8 mouse cellular contexts compared by ENCODE assay signal in the genomic region with DNA sequence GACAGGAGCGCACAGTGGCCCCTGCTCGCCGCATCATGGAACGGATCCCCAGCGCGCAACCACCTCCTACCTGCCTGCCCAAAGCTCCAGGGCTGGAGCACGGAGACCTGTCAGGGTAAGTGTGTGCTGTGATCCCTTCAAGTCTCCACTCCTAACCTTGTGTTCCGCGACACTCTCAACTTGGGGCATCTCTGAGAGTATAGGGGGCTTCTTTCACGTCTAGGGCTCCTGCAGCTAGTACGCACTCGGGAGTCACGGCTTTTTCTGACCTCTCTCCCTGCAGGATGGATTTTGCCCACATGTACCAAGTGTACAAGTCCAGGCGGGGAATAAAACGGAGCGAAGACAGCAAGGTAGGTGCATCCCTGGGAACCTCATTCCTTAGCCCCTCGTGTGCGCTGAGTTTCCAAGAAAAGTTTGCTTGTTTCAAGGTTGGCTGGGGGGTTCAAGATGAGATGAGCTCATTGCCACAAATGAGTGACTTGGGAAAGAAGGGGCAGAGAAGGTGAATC. TPM values are rescaled to one million over a fixed set of nuclear protein-coding genes. Genes with fewer than 3 reads are reported as not detected.
DNase-seq lines count a peak whose midpoint lies in the region; ATAC-seq and TF ChIP-seq lines count a peak whose summit lies in the region.

No protein-coding gene starts in this region.

- H3K27ac ChIP-seq in heart, embryonic 13.5 days (replicated peaks), result peak overlapping the region; percentile 100
- H3K27ac ChIP-seq in MEL (ENCODE audit: control insufficient read depth, low read depth, low read length), result peak overlapping the region; percentile 67
- H3K27ac ChIP-seq in heart, embryonic 16.5 days (ENCODE audit: low read length), result peak overlapping the region; percentile 100
- H3K27ac ChIP-seq in macrophage, result peak overlapping the region; percentile 71

- intact Hi-C loops in gastrocnemius, postnatal 36 days (cut with DNase I), result loop anchor here (1.0 kb wide), 2 partner anchors 129 to 236 kb away; no protein-coding TSS in a partner anchor

- H3K9ac ChIP-seq in heart, embryonic 13.5 days, result peak overlapping the region; percentile 95
- peak overlapping the region; percentile 79 for H3K9ac ChIP-seq in MEL (ENCODE audit: control insufficient read depth, low read depth, low read length, poor library complexity, severe bottlenecking)
- H3K9ac ChIP-seq in heart, embryonic 16.5 days (ENCODE audit: low read length), result peak overlapping the region; percentile 94

- H3K4me1 ChIP-seq in heart, embryonic 13.5 days, result peaks cover 52% of the 10 kb centered on the region
- H3K4me1 ChIP-seq in MEL (ENCODE audit: control insufficient read depth in 1 of 2, insufficient read depth in 2 of 2, low read length in 2 of 2), result peaks cover 19 to 34% of the 10 kb centered on the region in 2 experiments
- peaks cover 32% of the 10 kb centered on the region for H3K4me1 ChIP-seq in heart, embryonic 16.5 days (ENCODE audit: control insufficient read depth, insufficient read depth, low read length)

- ATAC-seq in heart, embryonic 13.5 days (ENCODE audit: extremely low read depth, insufficient number of reproducible peaks, low FRiP score, low TSS enrichment), result no peak
- 0 out of 2 replicates have a peak, but pooled peaks have one; percentile 1 for ATAC-seq in heart, embryonic 16.5 days (replicated peaks; ENCODE audit: extremely low read depth, insufficient read depth, low FRiP score)

- under 1% methylated on average over 18 of the region's 18 CpGs for WGBS in heart, embryonic 13.5 days
- WGBS in heart, embryonic 16.5 days, result under 1% methylated on average over 18 of the region's 18 CpGs
- WGBS in macrophage (ENCODE audit: missing documents), result 1% methylated on average over 18 of the region's 18 CpGs

- TF ChIP-seq CTCF in MEL (IDR thresholded peaks at IDR 0.05 in 2 of 3, conservative IDR thresholded peaks at IDR 0.05 in 1 of 3; ENCODE audit: control insufficient read depth in 1 of 3, insufficient read depth in 1 of 3, low read depth in 2 of 3, low read length in 3 of 3, poor library complexity in 1 of 3, severe bottlenecking in 1 of 3), result no peak

- H3K4me3 ChIP-seq in heart, embryonic 13.5 days, result peak overlapping the region; percentile 76
- H3K4me3 ChIP-seq in MEL (ENCODE audit: control insufficient read depth in 1 of 2, insufficient read depth in 1 of 2, low read depth in 2 of 2, low read length in 2 of 2), result peak overlapping the region; percentile 80 to 83
- H3K4me3 ChIP-seq in heart, embryonic 16.5 days (ENCODE audit: low read length), result peak overlapping the region; percentile 93
- H3K4me3 ChIP-seq in macrophage (ENCODE audit: inconsistent target), result peak overlapping the region; percentile 86

- no peaks in the 10 kb centered on the region for H3K9me3 ChIP-seq in heart, embryonic 13.5 days
- H3K9me3 ChIP-seq in MEL (replicated peaks; ENCODE audit: insufficient read depth, low read length), result no peaks in the 10 kb centered on the region
- no peaks in the 10 kb centered on the region for H3K9me3 ChIP-seq in heart, embryonic 16.5 days (replicated peaks; ENCODE audit: control insufficient read depth, low read length)

- H3K79me2 ChIP-seq in MEL (ENCODE audit: control insufficient read depth, insufficient read depth, low read length, poor library complexity) (peaks cover 21% of the 10 kb centered on the region), macrophage (ENCODE audit: inconsistent target) (peaks cover 42% of the 10 kb centered on the region; the same call in 1 of the 2 replicates)

- no peak for TF ChIP-seq POLR2A in MEL (IDR thresholded peaks at IDR 0.05; ENCODE audit: control insufficient read depth in 1 of 2, insufficient read depth in 1 of 2, low read depth in 1 of 2, low read length in 2 of 2, poor library complexity in 1 of 2)

- no peak for DNase-seq in heart, adult 18-20 months
- no peak for DNase-seq in MEL (ENCODE audit: low read depth, low spot score)
- DNase-seq in thymus, postnatal 36 days, result no peak
- no peak for DNase-seq in gastrocnemius, postnatal 36 days
- no peak for DNase-seq in urinary bladder, adult 18-20 months (ENCODE audit: low spot score in 2 of 2)

- TF ChIP-seq EP300 in MEL (IDR thresholded peaks at IDR 0.05; ENCODE audit: low read depth in 1 of 2, low read length in 2 of 2), result 0 out of 4 replicates have a peak, but pooled peaks of 1 of the 2 experiments have one; percentile 3

- TF ChIP-seq RAD21 in MEL (IDR thresholded peaks at IDR 0.05; ENCODE audit: low read depth, low read length), result no peak

- no peaks in the 10 kb centered on the region for H3K27me3 ChIP-seq in heart, embryonic 13.5 days (replicated peaks)
- H3K27me3 ChIP-seq in MEL (ENCODE audit: control insufficient read depth in 1 of 2, insufficient read depth in 2 of 2, low read length in 2 of 2), result no peaks in the 10 kb centered on the region
- no peaks in the 10 kb centered on the region for H3K27me3 ChIP-seq in heart, embryonic 16.5 days (ENCODE audit: control insufficient read depth, insufficient read depth, low read length)

- peak overlapping the region; percentile 81 for H3K4me2 ChIP-seq in heart, embryonic 13.5 days
- H3K4me2 ChIP-seq in heart, embryonic 16.5 days (ENCODE audit: low read depth, low read length), result peak overlapping the region; percentile 90

- H3K36me3 ChIP-seq in heart, embryonic 13.5 days, result peaks cover 26% of the 10 kb centered on the region
- H3K36me3 ChIP-seq in MEL (ENCODE audit: control insufficient read depth in 1 of 2, insufficient read depth in 2 of 2, low read length in 2 of 2) (peaks cover 0 to 34% of the 10 kb centered on the region in 2 experiments; a peak in 3 of 4 replicates), macrophage (ENCODE audit: inconsistent target) (0 out of 2 replicates have a peak, but pooled peaks cover 10% of the 10 kb centered on the region)
- H3K36me3 ChIP-seq in heart, embryonic 16.5 days (ENCODE audit: control insufficient read depth, insufficient read depth), result peaks cover 15% of the 10 kb centered on the region

TF ChIP-seq in MEL, 35 proteins besides CTCF, POLR2A, EP300 and RAD21:
- TF ChIP-seq MXI1 (IDR thresholded peaks at IDR 0.05; ENCODE audit: low read depth, low read length) (no peak), TBP (IDR thresholded peaks at IDR 0.05; ENCODE audit: low read depth, low read length) (0 out of 2 replicates have a peak, but pooled peaks have one; percentile 0)

RNA-seq across cellular contexts. Expression of a gene that starts 0.5 kb away (rescaled TPM):
- 15.1 and 19.7 TPM in 2 replicates for polyA plus RNA-seq in heart, embryonic 13.5 days (2015; fragmentation: Nextera tagmentation; extraction: Ambion mirVana)
- total RNA-seq in heart, adult 18-20 months (2021), result 10 to 100 TPM; 25.9 to 33.9 TPM
- total RNA-seq in MEL (2012; rRNA removed), result 15.8 and 15.9 TPM in 2 replicates
- 10 to 100 TPM in 1 of 2 experiments, not detected in 1; 21.6 TPM for polyA plus RNA-seq in MEL (2012; ENCODE audit: insufficient read depth in 1 of 2, insufficient read length in 2 of 2, low read depth in 1 of 2, low replicate concordance in 2 of 2, missing spikeins in 1 of 2)
- 24.4 and 28.5 TPM in 2 replicates for polyA plus RNA-seq in heart, embryonic 16.5 days (2015; fragmentation: Nextera tagmentation; extraction: Ambion mirVana)
- total RNA-seq in macrophage (2018; cell fraction: chromatin; rRNA removed), result 100 to 1,000 TPM in 2 of 26 experiments, 10 to 100 TPM in 17, 1 to 10 TPM in 7; 3.4 to 140 (median 20.8) TPM
- 10 to 100 TPM in 17 of 26 experiments, 1 to 10 TPM in 9; 3.5 to 84.2 (median 19.2) TPM for total RNA-seq in macrophage (2018; cell fraction: cytosol; rRNA removed)
- total RNA-seq in macrophage (2018; cell fraction: nucleus; rRNA removed), result 100 to 1,000 TPM in 2 of 26 experiments, 10 to 100 TPM in 19, 1 to 10 TPM in 5; 6.5 to 105 (median 23.2) TPM
- polyA plus RNA-seq in macrophage (2018), result 14.2 to 18.7 TPM (median 16.9 TPM) in 3 replicates
- total RNA-seq in gastrocnemius, postnatal 36 days (2021), result 100 to 1,000 TPM in 1 of 2 experiments, 10 to 100 TPM in 1; 71.8 to 106 TPM
